Mouse (Mus musculus) small intestine, adult 2 months (tissue): ENCODE data around the gene Pm20d1. TPM values are rescaled to one million over a fixed set of nuclear protein-coding genes. Genes with fewer than 3 reads are reported as not detected.
A peak's percentile ranks its signal among the peaks of the same experiment; 100 is the strongest.

ENCODE experiments used
- H3K27ac ChIP-seq: fragments of 200-500 bp; 2 replicates; pipeline ENCODE4 v1.5.1; 2012; ENCODE audit warnings: low read depth, low read length, control low read depth, inconsistent platforms; ENCODE audit not compliant: insufficient read depth
- H3K27me3 ChIP-seq: fragments of 200-500 bp; 2 replicates; pipeline ENCODE4 v1.6.1; 2012; ENCODE audit warnings: mild to moderate bottlenecking, moderate library complexity, low read length, inconsistent platforms; ENCODE audit not compliant: control insufficient read depth, insufficient read depth
- H3K36me3 ChIP-seq: fragments of 200-500 bp; 2 replicates; pipeline ENCODE4 v1.6.1; 2012; ENCODE audit warnings: mild to moderate bottlenecking, low read length, control low read depth, inconsistent platforms; ENCODE audit not compliant: control insufficient read depth, insufficient read depth
- H3K4me1 ChIP-seq: fragments of 200-500 bp; 2 replicates; pipeline ENCODE4 v1.6.1; 2012; ENCODE audit warnings: low read length, inconsistent platforms, mixed read lengths; ENCODE audit not compliant: control insufficient read depth, insufficient read depth, insufficient read length
- H3K4me3 ChIP-seq: fragments of 200-500 bp; 2 replicates; pipeline ENCODE4 v1.5.1; 2012; ENCODE audit warnings: low read depth, mild to moderate bottlenecking, control low read depth, inconsistent platforms, low read length, moderate library complexity
- CTCF ChIP-seq: fragments of 200-500 bp; IDR thresholded peaks from 2 replicates; pipeline ENCODE4 v1.5.1; 2012; ENCODE audit warnings: low read depth, mild to moderate bottlenecking, control low read depth, inconsistent platforms, low read length, moderate library complexity, mixed read lengths; ENCODE audit not compliant: insufficient replicate concordance, insufficient read length; ENCODE audit errors: extremely low read depth
- POLR2A ChIP-seq: fragments of 200-500 bp; IDR thresholded peaks from 2 replicates; pipeline ENCODE4 v1.6.1; 2012; ENCODE audit warnings: low read depth, mild to moderate bottlenecking, control low read depth, inconsistent platforms, low read length, moderate library complexity
- WGBS: fragments of 180-500 bp; shearing (Covaris S2); methylation state at CpG from one replicate; pipeline ENCODE4 v1.1.7; 2018; 5-methylcytosine and 5-hydroxymethylcytosine counted together
- polyA plus RNA-seq: library from polyadenylated mRNA; depleted of rRNA; stranded (reverse); fragments of >200 nt; gene quantifications from 2 replicates; pipeline ENCODE4 v1.2.3, GENCODE M21; 2012

Pm20d1 gene
- polyA plus RNA-seq, 1 experiment, result 33.0 TPM

- H3K4me3 ChIP-seq, result peak overlapping the region; percentile 95
- no peaks in the 10 kb centered on the region; the same call in 1 of the 2 replicates for H3K36me3 ChIP-seq
- WGBS, result 2% methylated on average over 22 of the region's 22 CpGs
- TF ChIP-seq POLR2A (no peak), CTCF (no peak)
- no peaks in the 10 kb centered on the region for H3K4me1 ChIP-seq
- no peaks in the 10 kb centered on the region for H3K27me3 ChIP-seq
- peak overlapping the region; percentile 84 for H3K27ac ChIP-seq
These were observed 31.3 kb downstream of the Pm20d1 start for GRCm38 (mm10) chr1:131828297-131829126.

- 61% methylated on average over 5 of the region's 5 CpGs for WGBS
- Histone ChIP-seq H3K4me3 (no peak overlapping the region), H3K4me1 (no peaks in the 10 kb centered on the region), H3K36me3 (no peaks in the 10 kb centered on the region; the same call in 1 of the 2 replicates), H3K27ac (no peak overlapping the region), H3K27me3 (no peaks in the 10 kb centered on the region)
- TF ChIP-seq CTCF (no peak), POLR2A (no peak)
These were observed 32.1 kb downstream of the Pm20d1 start for GRCm38 (mm10) chr1:131829279-131829678.

- Histone ChIP-seq H3K4me3 (no peak overlapping the region), H3K4me1 (no peaks in the 10 kb centered on the region), H3K27ac (no peak overlapping the region), H3K36me3 (no peaks in the 10 kb centered on the region; the same call in 1 of the 2 replicates), H3K27me3 (no peaks in the 10 kb centered on the region)
- 90% methylated on average over 15 of the region's 15 CpGs for whole genome bisulfite sequencing
- TF ChIP-seq CTCF, result no peak
- no peak for TF ChIP-seq POLR2A
These were observed 33.4 kb downstream of the Pm20d1 start for GRCm38 (mm10) chr1:131830561-131830960.

GRCm38 (mm10) chr1:131830971-131831641 lies 33.9 kb downstream of the Pm20d1 start:
- 87% methylated on average over 8 of the region's 8 CpGs for WGBS
- TF ChIP-seq POLR2A, result no peak
- no peak for TF ChIP-seq CTCF
- H3K27me3 ChIP-seq, result no peaks in the 10 kb centered on the region
- no peaks in the 10 kb centered on the region; the same call in 1 of the 2 replicates for H3K36me3 ChIP-seq
- H3K4me1 ChIP-seq, result no peaks in the 10 kb centered on the region
- no peak overlapping the region for H3K27ac ChIP-seq
- H3K4me3 ChIP-seq, result no peak overlapping the region

- WGBS, result 79% methylated on average over 3 of the region's 3 CpGs
- Histone ChIP-seq H3K36me3 (peaks cover 2% of the 10 kb centered on the region; the same call in 1 of the 2 replicates), H3K4me3 (no peak overlapping the region), H3K4me1 (no peaks in the 10 kb centered on the region), H3K27me3 (no peaks in the 10 kb centered on the region), H3K27ac (no peak overlapping the region)
- no peak for TF ChIP-seq CTCF
- no peak for TF ChIP-seq POLR2A
These were observed 39.9 kb downstream of the Pm20d1 start for GRCm38 (mm10) chr1:131837035-131837434.

- Histone ChIP-seq H3K4me3 (no peak overlapping the region), H3K27ac (no peak overlapping the region), H3K4me1 (no peaks in the 10 kb centered on the region), H3K27me3 (no peaks in the 10 kb centered on the region), H3K36me3 (peaks cover 5% of the 10 kb centered on the region; the same call in 1 of the 2 replicates)
- no peak for TF ChIP-seq CTCF
- no peak for TF ChIP-seq POLR2A
- WGBS, result 83% methylated on average over 5 of the region's 5 CpGs
These were observed 41.4 kb downstream of the Pm20d1 start for GRCm38 (mm10) chr1:131838542-131838941.

DNA sequence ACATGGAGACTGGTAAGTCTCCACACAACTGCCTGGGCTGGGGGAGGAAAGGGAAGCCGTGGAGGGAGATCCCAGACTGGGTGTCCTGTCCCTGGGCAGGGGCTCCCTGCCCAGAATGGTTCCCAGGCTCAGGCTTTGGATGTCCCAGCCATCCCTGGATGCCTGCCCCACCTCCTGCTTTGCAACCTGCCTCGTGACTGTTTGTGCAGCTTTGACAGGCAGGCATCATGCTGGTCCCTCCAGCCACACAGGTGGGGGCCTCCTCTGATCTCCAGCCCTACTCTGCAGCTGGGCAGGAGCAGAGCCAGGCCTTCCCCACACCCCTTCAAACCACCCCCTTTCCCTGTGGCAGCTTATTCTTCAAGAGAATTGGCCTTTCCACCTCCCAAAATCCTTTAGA lies 42.1 kb downstream of the Pm20d1 start:
- H3K27ac ChIP-seq, result no peak overlapping the region
- H3K27me3 ChIP-seq, result no peaks in the 10 kb centered on the region
- no peaks in the 10 kb centered on the region for H3K4me1 ChIP-seq
- 66% methylated on average over 2 of the region's 2 CpGs for WGBS
- TF ChIP-seq POLR2A (no peak), CTCF (no peak)
- peaks cover 7% of the 10 kb centered on the region for H3K36me3 ChIP-seq
- H3K4me3 ChIP-seq, result no peak overlapping the region
